Mouse (Mus musculus): ENCODE measurements around the gene Grin2c. TPM values are rescaled to one million over a fixed set of nuclear protein-coding genes. Genes with fewer than 3 reads are reported as not detected.

Gene Grin2c
- polyA plus RNA-seq, 1 experiment from 2014 or later = 0.18 TPM

DNA sequence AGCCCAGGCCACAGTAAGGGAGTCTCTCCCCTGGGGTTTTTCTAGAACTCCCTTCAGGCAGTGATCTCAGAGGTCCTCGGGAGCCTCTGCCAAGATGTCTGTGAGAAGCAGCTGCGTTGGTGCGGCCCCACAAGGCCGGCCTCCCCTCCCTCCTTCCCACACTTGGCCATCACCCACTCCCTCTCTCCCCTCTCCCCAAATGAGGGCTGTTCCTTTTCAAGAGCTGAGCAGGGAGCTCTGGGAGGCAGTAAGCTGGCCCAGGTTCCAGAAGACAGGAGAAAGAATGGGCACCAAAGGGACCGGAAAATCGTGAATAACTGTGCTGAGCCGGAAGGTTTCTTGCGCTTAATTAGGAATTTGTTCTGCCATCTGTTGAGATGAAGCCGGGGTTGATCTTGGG, 35.1 kb downstream of the Grin2c start:
- no peaks in the 10 kb centered on the region for H3K9me3 ChIP-seq
- H3K27me3 ChIP-seq (ENCODE audit: insufficient read depth, poor library complexity, severe bottlenecking) = peaks cover 54% of the 10 kb centered on the region
- 51% methylated on average over 9 of the region's 9 CpGs for WGBS
- H3K36me3 ChIP-seq = no peaks in the 10 kb centered on the region
- no peak overlapping the region for H3K4me3 ChIP-seq
- H3K4me1 ChIP-seq (replicated peaks) = peaks cover 98% of the 10 kb centered on the region
- no peak for DNase-seq (ENCODE audit: low spot score)
- peak overlapping the region; percentile 62 for H3K27ac ChIP-seq

DNA sequence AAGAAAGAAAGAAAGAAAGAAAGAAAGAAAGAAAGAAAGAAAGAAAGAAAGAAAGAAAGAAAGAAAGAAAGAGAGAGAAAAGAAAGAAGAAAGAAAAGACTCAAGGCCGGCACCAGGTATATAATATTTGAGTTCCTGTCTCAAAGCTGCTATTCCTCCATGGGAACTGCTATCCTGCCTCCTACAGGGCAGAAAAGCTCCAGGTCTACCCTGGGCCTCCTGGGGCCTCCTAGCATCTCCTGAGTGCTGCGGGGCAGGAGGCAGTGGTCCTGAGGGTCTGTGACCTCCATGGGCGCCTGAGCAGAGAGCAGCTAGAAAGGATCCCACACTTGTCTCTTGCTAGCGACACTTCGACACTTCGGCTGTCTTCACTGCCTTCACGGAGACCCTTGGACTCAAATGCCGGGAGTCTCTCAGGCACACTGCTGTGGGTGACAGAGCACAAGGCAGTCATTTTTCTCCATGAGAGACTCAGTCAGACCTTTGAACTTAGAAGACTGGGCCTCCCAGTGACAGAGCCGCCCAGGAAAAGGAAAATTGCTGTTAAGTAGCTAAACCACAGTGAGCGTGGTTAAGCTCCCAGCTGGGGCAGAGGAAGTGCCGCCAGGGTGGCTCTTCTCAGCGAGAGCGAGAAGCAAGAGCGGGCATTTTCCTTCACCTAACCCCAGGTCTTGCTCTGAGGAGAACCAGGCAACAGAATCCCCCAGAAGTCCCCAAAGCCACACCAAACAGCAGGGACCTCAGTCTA, 35.7 kb downstream of the Grin2c start:
- H3K27me3 ChIP-seq (ENCODE audit: insufficient read depth, poor library complexity, severe bottlenecking) = peaks cover 54% of the 10 kb centered on the region
- no peaks in the 10 kb centered on the region for H3K36me3 ChIP-seq
- no peak for DNase-seq (ENCODE audit: low spot score)
- no peaks in the 10 kb centered on the region for H3K9me3 ChIP-seq
- WGBS = 54% methylated on average over 14 of the region's 14 CpGs
- H3K27ac ChIP-seq = peak overlapping the region; percentile 62
- H3K4me3 ChIP-seq = no peak overlapping the region
- peaks cover 98% of the 10 kb centered on the region for H3K4me1 ChIP-seq (replicated peaks)

DNA sequence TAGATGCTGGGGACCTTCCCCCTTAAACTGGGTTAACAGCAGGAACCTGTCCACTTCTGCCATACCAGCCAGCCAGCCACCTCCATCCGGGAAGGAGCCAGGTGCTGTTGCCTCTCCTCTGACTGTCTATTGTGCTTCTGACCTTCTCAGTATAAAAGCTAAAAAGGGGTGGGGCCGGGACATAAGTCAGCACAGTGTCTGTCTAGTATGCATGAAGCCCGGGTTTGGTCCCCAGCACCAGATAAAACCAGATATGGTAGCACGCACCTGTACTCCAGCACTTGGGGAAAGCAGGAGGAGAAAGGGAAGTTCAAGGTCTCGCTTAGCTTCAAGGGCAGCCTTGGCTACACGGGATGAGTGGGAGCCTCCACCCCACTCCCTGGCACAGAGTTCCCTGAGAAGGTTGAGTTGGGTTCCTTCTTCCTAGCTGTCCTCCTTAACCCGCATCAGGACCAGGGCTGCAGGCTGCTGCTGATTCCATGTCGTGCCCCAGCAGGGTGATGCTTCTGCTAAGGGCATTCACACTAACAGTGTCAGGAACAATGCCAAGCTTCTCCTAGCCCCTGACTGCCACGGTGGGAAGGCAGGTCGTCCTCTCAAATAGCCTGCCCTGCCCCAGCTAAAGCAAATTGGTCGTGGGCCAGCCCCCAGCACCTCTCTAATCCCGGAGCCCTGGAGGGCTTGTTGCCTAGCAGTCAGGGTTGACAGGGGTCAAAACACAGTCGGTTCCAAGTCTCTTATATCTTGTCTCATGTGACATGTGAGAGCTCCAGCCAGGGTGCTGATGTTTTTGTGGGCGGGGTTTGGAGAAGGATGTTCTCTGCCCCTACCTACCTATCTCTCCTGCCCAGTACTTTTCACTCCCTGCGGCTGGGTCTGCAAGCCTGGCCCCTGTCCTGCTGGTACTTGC, 37.8 kb downstream of the Grin2c start:
- Histone ChIP-seq H3K4me1 (replicated peaks) (peaks cover 98% of the 10 kb centered on the region), H3K27me3 (ENCODE audit: insufficient read depth, poor library complexity, severe bottlenecking) (peaks cover 54% of the 10 kb centered on the region)
- 45% methylated on average over 15 of the region's 15 CpGs for WGBS

DNA sequence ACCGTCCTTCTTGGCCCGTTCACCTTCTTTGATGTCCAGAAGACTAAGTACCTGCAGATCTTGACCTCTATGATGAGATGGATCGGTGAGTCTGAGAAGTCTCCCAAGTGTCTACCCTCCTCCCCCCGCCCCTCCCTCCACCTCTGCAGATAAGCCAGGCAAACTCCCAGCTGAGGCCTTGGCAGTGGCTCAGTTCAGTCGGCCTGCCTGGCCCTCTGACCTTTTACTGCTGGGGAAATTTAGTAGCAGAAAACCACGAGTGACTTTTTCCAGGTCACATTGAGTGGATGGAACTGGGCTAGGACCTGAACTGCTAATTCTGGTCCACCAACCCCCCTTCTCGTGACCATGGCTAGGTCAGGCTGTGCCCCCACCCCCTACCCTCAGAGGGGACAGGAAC, 38.6 kb downstream of the Grin2c start:
- Histone ChIP-seq H3K4me3 (no peak overlapping the region), H3K27ac (peak overlapping the region; percentile 64), H3K4me1 (replicated peaks) (peaks cover 98% of the 10 kb centered on the region), H3K9me3 (no peaks in the 10 kb centered on the region), H3K27me3 (ENCODE audit: insufficient read depth, poor library complexity, severe bottlenecking) (peaks cover 56% of the 10 kb centered on the region), H3K36me3 (no peaks in the 10 kb centered on the region)
- DNase-seq (ENCODE audit: low spot score) = no peak
- WGBS = 66% methylated on average over 7 of the region's 7 CpGs

More for the DNA sequence above, 37.8 kb downstream of the Grin2c start:
- H3K9me3 ChIP-seq = no peaks in the 10 kb centered on the region
- DNase-seq (ENCODE audit: low spot score) = no peak
- peak overlapping the region; percentile 41; the same call in 1 of the 2 replicates for H3K27ac ChIP-seq
- no peaks in the 10 kb centered on the region for H3K36me3 ChIP-seq
- H3K4me3 ChIP-seq = no peak overlapping the region

DNA sequence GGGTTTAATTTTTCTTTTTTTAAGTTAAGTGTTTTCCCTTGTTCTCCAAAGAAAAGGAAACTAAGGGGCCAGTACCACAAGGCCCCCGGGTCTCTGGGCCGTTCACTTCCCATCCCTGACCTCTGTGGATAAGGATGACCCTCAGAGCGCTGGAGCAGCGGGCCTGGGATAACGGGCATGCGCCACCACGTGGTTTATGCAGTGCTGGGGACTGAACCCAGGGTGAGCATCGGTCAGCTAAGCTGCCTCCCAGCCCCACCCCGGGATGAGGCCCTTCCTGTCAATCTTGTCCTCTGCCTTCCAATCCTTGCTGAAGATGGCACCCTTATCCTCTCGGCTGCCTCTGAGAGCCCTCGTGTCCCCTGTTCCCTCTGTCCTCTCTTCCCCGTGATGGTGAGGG, 39.4 kb downstream of the Grin2c start:
- no peaks in the 10 kb centered on the region for H3K9me3 ChIP-seq
- peaks cover 54% of the 10 kb centered on the region for H3K27me3 ChIP-seq (ENCODE audit: insufficient read depth, poor library complexity, severe bottlenecking)
- peak overlapping the region; percentile 64 for H3K27ac ChIP-seq
- 21% methylated on average over 12 of the region's 12 CpGs for WGBS
- H3K36me3 ChIP-seq = no peaks in the 10 kb centered on the region
- no peak overlapping the region for H3K4me3 ChIP-seq
- no peak for DNase-seq (ENCODE audit: low spot score)
- H3K4me1 ChIP-seq (replicated peaks) = peaks cover 98% of the 10 kb centered on the region

DNA sequence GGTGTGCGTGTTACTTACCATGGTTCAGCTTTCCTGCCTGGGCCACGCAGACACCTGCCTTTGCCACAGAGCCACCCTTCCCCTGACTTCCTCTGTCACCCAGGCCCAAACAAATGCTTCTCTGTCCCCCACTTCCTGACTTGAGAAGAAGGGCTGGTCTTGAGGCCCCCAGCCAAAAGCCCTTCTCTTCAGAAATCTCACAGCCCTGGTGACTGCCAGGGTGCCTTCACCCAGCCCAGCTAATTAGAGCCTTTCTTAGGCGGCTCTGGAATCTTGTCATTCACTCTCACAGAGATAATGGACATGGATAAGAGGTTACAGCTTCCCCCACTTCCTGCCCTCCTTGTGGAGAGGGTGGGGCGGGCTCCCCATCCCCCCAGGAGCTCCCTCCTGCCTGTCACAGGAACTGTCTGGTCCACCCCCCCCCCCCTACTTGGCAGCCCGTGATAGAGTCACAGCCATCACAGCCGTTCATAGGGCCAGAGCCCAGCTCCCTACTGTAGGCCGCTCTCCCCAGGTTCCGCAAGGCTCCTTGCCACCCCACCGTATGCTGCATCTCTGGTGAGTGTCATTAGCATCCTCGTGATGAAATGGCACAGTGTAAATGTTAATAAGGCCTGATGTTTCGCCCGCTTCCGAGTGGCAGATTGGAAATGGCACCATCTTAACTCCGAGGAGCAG, 40.1 kb downstream of the Grin2c start:
- H3K4me3 ChIP-seq = no peak overlapping the region
- H3K36me3 ChIP-seq = no peaks in the 10 kb centered on the region
- 48% methylated on average over 14 of the region's 14 CpGs for WGBS
- peak overlapping the region; percentile 51 for H3K27ac ChIP-seq
- DNase-seq (ENCODE audit: low spot score) = no peak
- H3K9me3 ChIP-seq = no peaks in the 10 kb centered on the region
- H3K4me1 ChIP-seq (replicated peaks) = peaks cover 98% of the 10 kb centered on the region
- H3K27me3 ChIP-seq (ENCODE audit: insufficient read depth, poor library complexity, severe bottlenecking) = peaks cover 50% of the 10 kb centered on the region

DNA sequence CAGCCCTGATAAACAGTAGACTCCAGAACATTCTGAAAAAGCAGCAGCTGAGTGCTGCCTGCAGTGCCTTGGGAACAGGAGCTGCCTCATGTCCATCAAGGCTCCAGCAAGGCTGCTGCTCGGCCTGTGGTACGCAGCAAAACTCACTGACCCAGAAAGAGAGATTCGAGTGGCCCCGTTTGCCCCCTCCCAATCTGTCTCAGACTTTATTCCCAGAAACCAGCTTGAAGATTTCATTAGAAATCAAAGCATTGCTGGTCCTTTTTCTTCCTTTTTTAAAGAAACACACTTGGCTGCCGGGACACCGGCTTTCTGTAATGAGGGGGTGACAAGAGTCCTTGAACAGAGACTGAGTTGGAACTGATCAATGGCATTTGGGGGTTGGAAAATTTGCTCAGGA, 41.7 kb downstream of the Grin2c start:
- Histone ChIP-seq H3K36me3 (no peaks in the 10 kb centered on the region), H3K27me3 (ENCODE audit: insufficient read depth, poor library complexity, severe bottlenecking) (peaks cover 43% of the 10 kb centered on the region), H3K4me1 (replicated peaks) (peaks cover 87% of the 10 kb centered on the region), H3K4me3 (no peak overlapping the region), H3K27ac (no peak overlapping the region), H3K9me3 (no peaks in the 10 kb centered on the region)
- DNase-seq (ENCODE audit: low spot score) = no peak
- 66% methylated on average over 6 of the region's 6 CpGs for WGBS

DNA sequence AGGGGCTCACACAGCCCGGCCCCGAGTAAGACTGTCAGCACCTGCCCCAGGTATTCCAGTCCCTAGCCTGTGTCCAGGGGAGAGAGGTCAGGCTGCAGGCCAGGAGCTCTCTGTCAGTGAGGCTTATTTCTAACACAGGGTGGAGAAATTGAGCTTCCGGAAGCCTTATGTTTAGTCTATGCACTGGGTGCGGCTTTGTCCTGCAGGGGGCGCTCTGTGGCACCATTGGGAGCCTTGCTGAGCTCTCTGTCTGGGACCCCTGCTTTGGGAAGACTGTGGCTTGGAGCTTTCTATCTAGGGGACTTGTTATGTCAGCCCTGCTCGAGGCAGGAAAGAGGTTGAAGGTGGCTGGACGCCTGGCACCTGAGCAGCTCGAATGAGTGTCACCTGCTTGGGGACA, 42.2 kb downstream of the Grin2c start:
- Histone ChIP-seq H3K9me3 (no peaks in the 10 kb centered on the region), H3K4me3 (no peak overlapping the region), H3K27me3 (ENCODE audit: insufficient read depth, poor library complexity, severe bottlenecking) (peaks cover 39% of the 10 kb centered on the region), H3K27ac (no peak overlapping the region), H3K36me3 (no peaks in the 10 kb centered on the region), H3K4me1 (replicated peaks) (peaks cover 83% of the 10 kb centered on the region)
- peak; percentile 78 for DNase-seq (ENCODE audit: low spot score)
- 39% methylated on average over 8 of the region's 8 CpGs for WGBS

DNA sequence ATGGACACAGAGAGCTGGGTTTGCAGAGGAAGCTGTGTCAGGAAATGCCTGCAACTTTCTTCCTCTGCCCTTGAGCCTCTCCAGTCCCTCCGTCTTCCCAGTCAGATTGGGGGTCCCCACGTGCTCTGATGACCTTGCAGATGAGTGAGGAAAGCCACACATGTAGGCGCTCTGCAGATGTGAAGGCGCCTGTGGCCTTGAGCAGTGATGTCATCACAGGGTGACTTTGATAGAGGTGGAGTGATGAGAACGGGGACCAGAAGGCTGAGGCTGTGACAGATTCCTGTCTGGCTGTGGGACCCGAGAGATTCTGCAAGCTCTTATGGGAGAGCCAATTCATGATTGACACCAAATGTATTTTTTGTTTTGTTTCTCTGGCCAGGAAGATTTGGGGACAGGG, 43.2 kb downstream of the Grin2c start:
- Histone ChIP-seq H3K4me1 (replicated peaks) (peaks cover 81% of the 10 kb centered on the region), H3K36me3 (no peaks in the 10 kb centered on the region), H3K27ac (no peak overlapping the region), H3K4me3 (no peak overlapping the region), H3K9me3 (no peaks in the 10 kb centered on the region), H3K27me3 (ENCODE audit: insufficient read depth, poor library complexity, severe bottlenecking) (peaks cover 30% of the 10 kb centered on the region)
- DNase-seq (ENCODE audit: low spot score) = no peak
- WGBS = 72% methylated on average over 6 of the region's 6 CpGs

DNA sequence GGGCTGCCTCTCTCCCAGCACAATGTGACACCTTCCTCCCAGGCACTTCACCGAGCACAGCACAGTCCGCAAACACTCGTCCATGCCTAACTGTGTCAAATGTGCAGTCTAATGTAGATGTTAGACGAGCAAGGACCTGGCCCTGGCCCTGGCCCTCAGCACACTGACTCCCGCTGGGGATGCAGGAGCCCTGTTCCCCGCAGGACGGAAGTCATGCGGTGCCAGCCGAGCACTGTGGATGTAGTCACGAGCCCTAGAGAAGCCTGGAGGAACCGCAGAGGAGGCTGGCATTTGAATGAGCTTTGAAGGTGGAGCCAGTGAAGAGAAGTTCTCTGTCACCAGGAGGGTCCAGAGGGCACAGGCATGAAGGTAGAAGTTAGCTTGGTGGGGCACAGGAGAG, 43.6 kb downstream of the Grin2c start:
- peaks cover 81% of the 10 kb centered on the region for H3K4me1 ChIP-seq (replicated peaks)
- DNase-seq (ENCODE audit: low spot score) = no peak
- WGBS = 69% methylated on average over 11 of the region's 11 CpGs
- H3K9me3 ChIP-seq = no peaks in the 10 kb centered on the region
- H3K27ac ChIP-seq = no peak overlapping the region
- H3K4me3 ChIP-seq = no peak overlapping the region
- H3K27me3 ChIP-seq (ENCODE audit: insufficient read depth, poor library complexity, severe bottlenecking) = peaks cover 25% of the 10 kb centered on the region
- H3K36me3 ChIP-seq = no peaks in the 10 kb centered on the region

DNA sequence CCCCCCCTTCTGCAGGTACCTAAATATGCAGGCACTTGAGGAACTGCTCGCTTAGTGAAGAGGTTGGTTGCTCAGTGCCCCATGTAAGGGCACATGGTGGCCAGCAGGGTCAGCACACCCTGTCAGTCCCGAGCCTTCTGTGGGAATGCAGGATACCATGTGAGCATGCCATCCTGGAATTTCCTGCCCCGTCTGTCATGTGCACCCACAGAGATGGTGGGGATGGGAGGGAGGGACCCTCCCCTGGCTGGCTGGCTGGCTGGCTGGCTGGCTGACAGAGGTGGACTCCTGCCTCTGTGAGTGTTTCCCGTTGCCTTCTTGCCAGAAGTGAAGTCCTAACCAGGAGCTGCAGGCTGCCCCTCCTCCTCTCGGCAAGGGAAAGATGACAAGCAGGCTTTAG, 44.5 kb downstream of the Grin2c start:
- no peaks in the 10 kb centered on the region for H3K9me3 ChIP-seq
- no peak overlapping the region for H3K4me3 ChIP-seq
- no peaks in the 10 kb centered on the region for H3K36me3 ChIP-seq
- 0 out of 2 replicates have a peak overlapping the region, but pooled peaks have one; percentile 18 for H3K27ac ChIP-seq
- peaks cover 81% of the 10 kb centered on the region for H3K4me1 ChIP-seq (replicated peaks)
- peaks cover 17% of the 10 kb centered on the region for H3K27me3 ChIP-seq (ENCODE audit: insufficient read depth, poor library complexity, severe bottlenecking)
- WGBS = 46% methylated on average over 5 of the region's 5 CpGs
- DNase-seq (ENCODE audit: low spot score) = no peak

DNA sequence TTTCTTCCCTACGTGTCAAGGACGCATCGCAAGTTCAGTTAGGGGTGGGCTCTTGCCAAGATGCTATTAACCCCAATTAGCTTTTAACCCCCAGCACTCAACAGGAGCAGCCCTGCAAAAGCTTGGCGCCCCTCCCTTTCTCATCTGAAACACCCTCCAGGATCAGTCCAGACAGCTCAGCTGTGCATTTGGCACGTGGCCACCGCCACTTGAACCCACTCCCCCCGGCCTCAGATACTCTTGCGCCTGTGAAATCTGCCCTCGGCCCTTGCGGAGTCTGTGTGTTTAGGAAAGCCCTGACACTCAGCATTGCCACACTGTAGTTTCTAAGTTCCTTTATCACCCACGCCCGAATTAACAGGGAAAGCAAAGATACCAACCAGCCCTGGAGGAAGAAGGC, 45.0 kb downstream of the Grin2c start:
- DNase-seq (ENCODE audit: low spot score) = no peak
- 80% methylated on average over 12 of the region's 12 CpGs for WGBS
- Histone ChIP-seq H3K27me3 (ENCODE audit: insufficient read depth, poor library complexity, severe bottlenecking) (peaks cover 15% of the 10 kb centered on the region), H3K4me1 (replicated peaks) (peaks cover 81% of the 10 kb centered on the region), H3K4me3 (no peak overlapping the region), H3K9me3 (no peaks in the 10 kb centered on the region), H3K27ac (no peak overlapping the region), H3K36me3 (no peaks in the 10 kb centered on the region)
